Comparison of ENCODE assay signal across 18 mouse cellular contexts in genomic region chr2:65138992-65139391, GRCm38 (mm10).
DNase-seq lines count a peak whose midpoint lies in the region; ATAC-seq lines count a peak whose summit lies in the region.
"Had no signal": no experiment of that assay in that cellular context is flagged by ENCODE, and none has a peak within 500 bp of the region (broad histone marks: within the 10 kb centered on the region; RNA-seq: fewer than 3 reads in every experiment).

No protein-coding gene starts in this region.

- DNase-seq in heart, embryonic 10.5 days (ENCODE audit: low spot score) = no peak
- DNase-seq in lung, postnatal 10 days = no peak
- DNase-seq in thymus, postnatal 14 days = no peak
- DNase-seq: adrenal gland, postnatal 10 days; cerebellum, adult 11 months; cerebellum, adult 8-10 months; cerebellum, postnatal 14 days; gastrocnemius, postnatal 10 days; heart, adult 2 months; heart, postnatal 14 days had no signal

- H3K4me1 ChIP-seq in heart, embryonic 15.5 days (replicated peaks) = peaks cover 21% of the 10 kb centered on the region
- H3K4me1 ChIP-seq in heart, embryonic 10.5 days = 0 out of 2 replicates have a peak, but pooled peaks cover 9% of the 10 kb centered on the region
- peaks cover 20% of the 10 kb centered on the region for H3K4me1 ChIP-seq in lung, embryonic 15.5 days

- H3K36me3 ChIP-seq in heart, embryonic 15.5 days = no peaks in the 10 kb centered on the region
- H3K36me3 ChIP-seq in heart, embryonic 10.5 days = no peaks in the 10 kb centered on the region
- H3K36me3 ChIP-seq in lung, embryonic 15.5 days = no peaks in the 10 kb centered on the region
- H3K36me3 ChIP-seq: embryonic facial prominence, embryonic 12.5 days; forebrain, embryonic 15.5 days; heart, embryonic 12.5 days; hindbrain, embryonic 13.5 days had no signal

- H3K9ac ChIP-seq in heart, embryonic 15.5 days = no peak overlapping the region
- no peak overlapping the region for H3K9ac ChIP-seq in lung, embryonic 15.5 days
- H3K9ac ChIP-seq: embryonic facial prominence, embryonic 12.5 days; forebrain, embryonic 15.5 days; heart, embryonic 12.5 days; hindbrain, embryonic 13.5 days had no signal

- H3K4me2 ChIP-seq in heart, embryonic 15.5 days = no peak overlapping the region
- H3K4me2 ChIP-seq in lung, embryonic 15.5 days = no peak overlapping the region
- H3K4me2 ChIP-seq: embryonic facial prominence, embryonic 12.5 days; forebrain, embryonic 15.5 days; heart, embryonic 12.5 days; hindbrain, embryonic 13.5 days had no signal

- H3K9me3 ChIP-seq in heart, embryonic 15.5 days (replicated peaks) = no peaks in the 10 kb centered on the region
- H3K9me3 ChIP-seq in heart, embryonic 10.5 days = no peaks in the 10 kb centered on the region
- H3K9me3 ChIP-seq in lung, embryonic 15.5 days = no peaks in the 10 kb centered on the region
- H3K9me3 ChIP-seq: embryonic facial prominence, embryonic 12.5 days; forebrain, embryonic 15.5 days; heart, embryonic 12.5 days; hindbrain, embryonic 13.5 days had no signal

- ATAC-seq in heart, embryonic 15.5 days (replicated peaks; ENCODE audit: insufficient number of reproducible peaks, insufficient read depth, low FRiP score, low read depth) = no peak
- no peak for ATAC-seq in lung, embryonic 15.5 days (ENCODE audit: borderline replicate concordance, extremely low read depth, low FRiP score, low TSS enrichment)
- ATAC-seq in common myeloid progenitor, adult 5-6 weeks (replicated peaks; ENCODE audit: low read depth, poor library complexity, severe bottlenecking) = peak; percentile 63; the same call in 1 of the 2 replicates
- ATAC-seq in megakaryocyte progenitor cell, adult 5-6 weeks (replicated peaks; ENCODE audit: poor library complexity) = peak; percentile 80
- ATAC-seq: forebrain, embryonic 15.5 days had no signal

- 77% methylated on average over 5 of the region's 5 CpGs for WGBS in heart, embryonic 15.5 days
- 80% methylated on average over 5 of the region's 5 CpGs for WGBS in heart, embryonic 10.5 days
- WGBS in lung, embryonic 15.5 days = 58% methylated on average over 5 of the region's 5 CpGs

- no peak overlapping the region for H3K4me3 ChIP-seq in heart, embryonic 15.5 days
- H3K4me3 ChIP-seq in heart, embryonic 10.5 days = no peak overlapping the region
- no peak overlapping the region for H3K4me3 ChIP-seq in lung, embryonic 15.5 days
- H3K4me3 ChIP-seq: embryonic facial prominence, embryonic 12.5 days; forebrain, embryonic 15.5 days; heart, adult 2 months; heart, embryonic 12.5 days; hindbrain, embryonic 13.5 days had no signal

- 0 out of 2 replicates have a peak overlapping the region, but pooled peaks have one; percentile 73 for H3K27ac ChIP-seq in heart, embryonic 15.5 days
- no peak overlapping the region for H3K27ac ChIP-seq in heart, embryonic 10.5 days
- peak overlapping the region; percentile 48 for H3K27ac ChIP-seq in lung, embryonic 15.5 days
- H3K27ac ChIP-seq: embryonic facial prominence, embryonic 12.5 days; forebrain, embryonic 15.5 days; heart, adult 2 months; hindbrain, embryonic 13.5 days had no signal

- H3K27me3 ChIP-seq in heart, embryonic 15.5 days = no peaks in the 10 kb centered on the region
- no peaks in the 10 kb centered on the region for H3K27me3 ChIP-seq in heart, embryonic 10.5 days (ENCODE audit: insufficient read depth, poor library complexity, severe bottlenecking)
- no peaks in the 10 kb centered on the region for H3K27me3 ChIP-seq in lung, embryonic 15.5 days
- H3K27me3 ChIP-seq: embryonic facial prominence, embryonic 12.5 days; forebrain, embryonic 15.5 days; heart, embryonic 12.5 days; hindbrain, embryonic 13.5 days had no signal

Comparison
In these comparisons a context has a peak if more than half of its experiments do, and no peak if none do; other contexts are left out.
1. ATAC-seq: peak in common myeloid progenitor, adult 5-6 weeks (single experiment) and megakaryocyte progenitor cell, adult 5-6 weeks (single experiment); none in heart, embryonic 15.5 days (single experiment) and lung, embryonic 15.5 days (single experiment).